Mouse (Mus musculus) forebrain, postnatal 0 days (tissue): ENCODE measurements at regions not wholly inside any gene's neighbourhood (a gene's known extent, or its start where the extent isn't known, plus 50 kb on each side); places are given as distances from the start of the nearest gene placed in this dataset.

Experiments
- ATAC-seq: fragments of 200-750 bp; cut with Nextera tagmentation; 2 replicates; pipeline ENCODE4 v1.8.0; 2017; ENCODE audit warnings: mild to moderate bottlenecking, moderate library complexity
- DNase-seq: peaks from one replicate; pipeline ENCODE4 v3.0.0-alpha.2; 2015
- H3K27ac ChIP-seq: fragments of 300-500 bp; sonication (generic); 2 replicates; pipeline ENCODE4 v1.5.1; 2014; ENCODE audit warnings: low read depth, mild to moderate bottlenecking, antibody characterized with exemption, low read length, moderate library complexity, mixed read lengths
- H3K27me3 ChIP-seq: fragments of 300-500 bp; sonication (generic); 2 replicates; pipeline ENCODE4 v1.6.1; 2014; ENCODE audit warnings: mild to moderate bottlenecking, low read length, mixed read lengths; ENCODE audit not compliant: insufficient read depth
- H3K36me3 ChIP-seq: fragments of 300-500 bp; sonication (generic); 2 replicates; pipeline ENCODE4 v1.6.1; 2014; ENCODE audit warnings: mild to moderate bottlenecking, moderate library complexity; ENCODE audit not compliant: insufficient read depth
- H3K4me1 ChIP-seq: fragments of 300-500 bp; sonication (generic); 2 replicates; pipeline ENCODE4 v1.6.1; 2014; ENCODE audit warnings: antibody characterized with exemption; ENCODE audit not compliant: insufficient read depth
- H3K4me2 ChIP-seq: fragments of 300-500 bp; sonication (generic); 2 replicates; pipeline ENCODE4 v1.6.1; 2014; ENCODE audit warnings: low read depth, mild to moderate bottlenecking, moderate library complexity
- H3K4me3 ChIP-seq: fragments of 300-500 bp; sonication (generic); 2 replicates; pipeline ENCODE4 v1.5.1; 2014; ENCODE audit warnings: low read depth, low read length, mixed read lengths
- H3K9ac ChIP-seq: fragments of 300-500 bp; sonication (generic); 2 replicates; pipeline ENCODE4 v1.6.1; 2014; ENCODE audit warnings: mild to moderate bottlenecking
- H3K9me3 ChIP-seq: fragments of 300-500 bp; sonication (generic); 2 replicates; pipeline ENCODE4 v1.6.1; 2016; ENCODE audit warnings: low read length
- CTCF ChIP-seq: sonication (generic); IDR thresholded peaks from 2 replicates; pipeline ENCODE4 v1.5.1; 2016; ENCODE audit warnings: antibody characterized with exemption, control low read depth, low read depth
- WGBS: fragments of 180-500 bp; shearing (Covaris S2); extraction: QIAGEN DNeasy Blood & Tissue Kit; methylation state at CpG from one replicate; pipeline ENCODE4 v1.1.7; 2014; 5-methylcytosine and 5-hydroxymethylcytosine counted together

DNA sequence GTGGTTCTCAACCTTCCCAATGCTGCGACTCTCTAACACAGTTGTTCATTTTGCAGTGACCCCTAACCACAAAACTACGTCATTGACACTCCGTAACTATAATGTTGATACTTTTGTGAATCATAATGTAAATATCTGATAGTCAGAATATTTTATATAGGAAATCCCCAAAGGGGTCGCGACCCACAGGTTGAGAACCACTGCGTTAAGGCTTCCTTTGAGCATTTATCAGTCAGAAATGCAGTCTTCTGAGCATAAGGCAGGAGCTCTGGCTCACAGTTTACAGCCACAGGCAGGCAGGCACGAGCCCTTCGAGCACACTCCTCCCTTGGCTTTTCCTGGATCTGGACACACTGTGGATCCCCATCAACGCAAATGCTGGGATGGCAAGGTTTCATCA is 57.0 kb downstream of the Nxnl2 start:
- no peak overlapping the region for H3K4me2 ChIP-seq
- no peaks in the 10 kb centered on the region for H3K9me3 ChIP-seq
- H3K27me3 ChIP-seq, result no peaks in the 10 kb centered on the region
- no peak overlapping the region for H3K4me3 ChIP-seq
- DNase-seq, result no peak
- TF ChIP-seq CTCF, result no peak
- H3K36me3 ChIP-seq, result no peaks in the 10 kb centered on the region
- WGBS, result 86% methylated on average over 9 of the region's 9 CpGs
- no peak overlapping the region for H3K27ac ChIP-seq
- H3K9ac ChIP-seq, result no peak overlapping the region
- H3K4me1 ChIP-seq, result peaks cover 8% of the 10 kb centered on the region; the same call in 1 of the 2 replicates
- ATAC-seq, result no peak

DNA sequence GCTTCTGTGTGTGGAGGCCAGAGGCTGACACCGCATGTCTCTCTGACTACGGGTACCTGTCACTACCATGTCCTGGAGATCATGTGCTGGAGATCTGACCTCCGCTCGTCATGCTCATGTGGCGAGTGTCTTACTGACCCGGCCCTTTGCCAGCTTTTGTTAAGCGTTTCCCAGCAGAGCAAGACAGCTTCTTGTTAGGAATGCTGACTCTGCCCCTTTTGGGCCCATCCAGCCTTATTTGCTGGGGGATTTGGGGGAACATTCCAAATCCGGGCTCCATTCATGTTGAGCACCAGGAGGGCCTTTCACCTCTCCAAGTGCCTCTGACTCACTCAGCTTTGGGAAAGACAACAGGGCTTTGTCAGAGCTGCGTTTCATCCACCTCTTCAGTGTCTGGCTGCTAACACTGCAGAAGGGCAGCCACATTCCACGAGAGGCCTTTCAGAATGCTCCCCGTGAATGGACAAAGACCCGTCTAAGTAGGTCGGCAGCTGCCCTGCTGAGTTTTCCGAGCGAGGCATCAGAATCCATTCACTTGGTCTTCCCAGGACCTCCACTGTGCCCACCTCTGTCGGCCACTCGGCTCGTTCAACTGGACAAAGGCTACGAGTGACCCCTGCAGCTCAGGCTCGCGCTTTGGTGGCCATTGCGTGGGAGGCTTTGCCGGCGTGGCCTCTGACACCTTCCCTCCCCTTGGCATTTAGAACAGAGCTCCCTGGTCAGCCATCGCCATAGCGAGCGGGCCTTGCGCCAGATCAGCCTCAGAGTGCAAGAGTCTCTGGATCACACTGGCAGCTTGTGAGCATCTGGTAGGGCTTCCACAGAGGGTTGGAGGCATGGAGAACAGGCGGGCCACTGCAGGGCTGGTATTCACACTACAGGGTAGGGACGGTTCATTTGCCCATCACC is 58.3 kb downstream of the Nxnl2 start:
- no peaks in the 10 kb centered on the region for H3K27me3 ChIP-seq
- no peaks in the 10 kb centered on the region for H3K36me3 ChIP-seq
- 13% methylated on average over 30 of the region's 30 CpGs for WGBS
- H3K9ac ChIP-seq, result no peak overlapping the region
- 0 out of 2 replicates have a peak overlapping the region, but pooled peaks have one; percentile 29 for H3K27ac ChIP-seq
- H3K4me2 ChIP-seq, result no peak overlapping the region
- peak; percentile 45 for DNase-seq
- no peaks in the 10 kb centered on the region for H3K9me3 ChIP-seq
- peaks cover 8% of the 10 kb centered on the region; the same call in 1 of the 2 replicates for H3K4me1 ChIP-seq
- peak; percentile 84 for ATAC-seq
- no peak for TF ChIP-seq CTCF
- no peak overlapping the region for H3K4me3 ChIP-seq

DNA sequence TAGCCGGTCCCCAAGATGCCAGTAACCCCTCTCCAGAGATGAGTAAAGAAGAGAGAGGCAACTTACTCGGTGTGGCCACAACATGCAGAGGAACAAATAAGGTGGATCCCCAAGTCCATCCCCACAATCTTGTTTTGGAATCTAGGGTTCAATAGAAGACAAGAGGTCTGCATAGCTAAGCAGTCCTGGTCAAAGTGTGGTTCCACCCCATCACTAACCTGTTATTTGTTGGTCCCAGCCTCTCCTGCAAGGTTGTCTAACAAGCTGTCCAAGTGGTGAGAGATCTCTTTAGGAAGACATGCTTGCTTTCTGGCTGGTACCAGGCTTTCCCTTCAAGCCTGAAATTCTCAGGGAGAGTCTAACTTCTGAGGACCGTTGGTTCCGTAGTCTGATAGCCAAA is 59.0 kb downstream of the Nxnl2 start:
- Histone ChIP-seq H3K9me3 (no peaks in the 10 kb centered on the region), H3K4me3 (no peak overlapping the region), H3K9ac (no peak overlapping the region), H3K4me2 (no peak overlapping the region), H3K4me1 (peaks cover 8% of the 10 kb centered on the region; the same call in 1 of the 2 replicates), H3K27ac (no peak overlapping the region), H3K27me3 (no peaks in the 10 kb centered on the region), H3K36me3 (no peaks in the 10 kb centered on the region)
- ATAC-seq (no peak), DNase-seq (no peak)
- WGBS, result 73% methylated on average over 4 of the region's 4 CpGs
- TF ChIP-seq CTCF, result no peak

DNA sequence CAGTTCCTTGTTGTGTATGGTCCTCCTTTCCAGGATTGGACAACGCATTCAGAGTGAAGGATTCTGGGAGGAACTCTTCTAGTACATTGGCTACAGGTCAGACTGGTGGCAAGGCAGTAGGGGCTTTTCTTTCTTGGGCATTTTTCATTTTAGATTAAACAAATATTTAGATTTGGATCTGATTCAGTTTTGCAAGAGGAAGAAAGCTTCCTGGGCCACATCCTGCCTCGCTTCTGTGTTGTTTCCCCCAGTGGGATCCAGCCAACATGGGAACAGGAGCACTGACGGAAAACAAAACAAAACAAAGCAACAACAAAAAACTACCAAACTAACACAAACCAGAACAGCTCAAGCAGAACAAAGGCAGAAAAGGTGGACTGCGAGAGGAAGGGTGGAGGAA is 60.8 kb downstream of the Nxnl2 start:
- Histone ChIP-seq H3K36me3 (no peaks in the 10 kb centered on the region), H3K4me1 (peaks cover 8% of the 10 kb centered on the region; the same call in 1 of the 2 replicates), H3K4me3 (no peak overlapping the region), H3K9ac (no peak overlapping the region), H3K27me3 (no peaks in the 10 kb centered on the region), H3K9me3 (no peaks in the 10 kb centered on the region), H3K27ac (no peak overlapping the region), H3K4me2 (no peak overlapping the region)
- no peak for DNase-seq
- 71% methylated on average over 4 of the region's 4 CpGs for WGBS
- no peak for TF ChIP-seq CTCF
- no peak for ATAC-seq

DNA sequence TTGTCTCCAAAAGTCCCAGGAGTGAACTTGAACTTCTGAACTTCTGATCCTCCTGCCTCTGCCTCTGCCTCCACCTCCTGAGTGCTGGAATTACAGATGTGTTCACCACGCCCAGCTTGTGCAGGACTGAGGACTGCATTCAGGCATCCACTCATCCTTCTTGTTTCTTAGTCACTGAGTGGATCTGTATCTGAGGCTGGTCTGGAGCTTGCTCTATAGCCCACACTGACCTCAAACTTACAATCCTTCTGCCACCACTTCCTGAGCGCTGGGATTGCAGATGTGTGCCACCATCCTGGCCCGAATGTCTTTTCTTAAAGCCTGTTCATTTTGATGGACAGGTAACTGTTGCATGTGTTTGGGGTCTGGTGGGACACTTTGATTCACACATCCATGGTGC is 76.6 kb downstream of the Nxnl2 start:
- H3K9ac ChIP-seq, result no peak overlapping the region
- no peak overlapping the region for H3K4me3 ChIP-seq
- DNase-seq (no peak), ATAC-seq (no peak)
- H3K4me1 ChIP-seq, result no peaks in the 10 kb centered on the region
- no peak for TF ChIP-seq CTCF
- H3K27ac ChIP-seq, result no peak overlapping the region
- H3K36me3 ChIP-seq, result no peaks in the 10 kb centered on the region
- H3K4me2 ChIP-seq, result no peak overlapping the region
- H3K27me3 ChIP-seq, result no peaks in the 10 kb centered on the region
- WGBS, result 90% methylated on average over 3 of the region's 3 CpGs
- no peaks in the 10 kb centered on the region for H3K9me3 ChIP-seq

DNA sequence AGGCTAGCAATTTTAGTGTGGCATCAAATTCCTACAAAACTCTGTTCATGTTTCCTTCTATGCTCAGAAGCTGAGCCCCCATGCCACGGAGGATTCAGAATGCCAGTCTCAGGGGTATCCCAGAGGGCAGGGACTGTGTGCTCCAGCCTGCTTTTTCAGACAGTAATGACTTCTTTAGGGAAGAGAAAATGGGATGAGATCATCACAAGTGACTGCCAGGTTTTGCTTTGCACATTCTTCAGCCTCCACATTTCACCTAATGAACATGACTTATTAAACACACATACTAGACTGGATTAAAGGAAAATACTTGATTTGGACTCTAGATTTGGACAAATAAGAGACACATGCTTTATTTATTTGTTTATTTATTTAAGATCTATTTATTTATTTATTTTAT is 82.5 kb downstream of the Nxnl2 start:
- DNase-seq (no peak), ATAC-seq (no peak)
- Histone ChIP-seq H3K4me3 (no peak overlapping the region), H3K9me3 (no peaks in the 10 kb centered on the region), H3K27me3 (no peaks in the 10 kb centered on the region), H3K4me2 (no peak overlapping the region), H3K36me3 (no peaks in the 10 kb centered on the region), H3K9ac (no peak overlapping the region), H3K4me1 (no peaks in the 10 kb centered on the region), H3K27ac (no peak overlapping the region)
- no peak for TF ChIP-seq CTCF
- WGBS, result 70% methylated on average over 1 of the region's 1 CpGs

DNA sequence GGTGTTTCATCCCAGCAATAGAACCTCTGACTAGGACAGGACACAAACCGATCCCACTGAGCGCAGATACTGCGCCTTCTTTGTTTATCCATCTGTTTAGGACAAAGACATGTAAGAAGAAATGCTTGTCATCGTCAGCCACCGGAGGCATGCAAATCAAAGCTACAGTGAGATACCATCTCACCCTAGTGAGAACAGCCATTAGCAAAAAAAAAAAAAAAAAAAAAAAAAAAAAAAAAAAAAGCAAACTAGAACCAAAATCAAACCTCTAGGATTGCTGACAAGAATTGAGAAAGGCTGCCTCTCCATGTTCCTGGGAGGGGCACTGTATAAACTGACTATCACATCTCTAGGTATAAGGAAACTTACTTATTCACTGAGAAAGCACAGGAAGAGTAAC is 84.9 kb downstream of the Nxnl2 start:
- Histone ChIP-seq H3K4me3 (no peak overlapping the region), H3K4me1 (no peaks in the 10 kb centered on the region), H3K4me2 (no peak overlapping the region), H3K9me3 (no peaks in the 10 kb centered on the region), H3K27ac (no peak overlapping the region), H3K27me3 (no peaks in the 10 kb centered on the region), H3K36me3 (no peaks in the 10 kb centered on the region), H3K9ac (no peak overlapping the region)
- 92% methylated on average over 5 of the region's 5 CpGs for WGBS
- DNase-seq, result no peak
- no peak for TF ChIP-seq CTCF
- ATAC-seq, result no peak
